Mouse (Mus musculus) stomach, embryonic 16.5 days (tissue): ENCODE results near the gene Aqp6. TPM values are rescaled to one million over a fixed set of nuclear protein-coding genes. Genes with fewer than 3 reads are reported as not detected.

Experiments
- ATAC-seq: fragments of 200-750 bp; cut with Nextera tagmentation; 2 replicates; pipeline ENCODE4 v1.8.0; 2017; ENCODE audit warnings: moderate number of reproducible peaks, moderate TSS enrichment; ENCODE audit not compliant: insufficient read depth, low FRiP score
- H3K27ac ChIP-seq: fragments of 300-500 bp; sonication (generic); 2 replicates; pipeline ENCODE4 v1.5.1; 2014; ENCODE audit warnings: low read length
- H3K27me3 ChIP-seq: fragments of 300-500 bp; sonication (generic); 2 replicates; pipeline ENCODE4 v1.6.1; 2014; ENCODE audit warnings: low read length, control low read depth, mixed read lengths; ENCODE audit not compliant: control insufficient read depth, insufficient read depth
- H3K36me3 ChIP-seq: fragments of 300-500 bp; sonication (generic); 2 replicates; pipeline ENCODE4 v1.6.1; 2014; ENCODE audit warnings: low read length; ENCODE audit not compliant: control insufficient read depth, insufficient read depth
- H3K4me1 ChIP-seq: fragments of 300-500 bp; sonication (generic); 2 replicates; pipeline ENCODE4 v1.6.1; 2014; ENCODE audit warnings: low read length, control low read depth, mixed read lengths; ENCODE audit not compliant: control insufficient read depth, insufficient read depth
- H3K4me2 ChIP-seq: fragments of 300-500 bp; sonication (generic); 2 replicates; pipeline ENCODE4 v1.6.1; 2014; ENCODE audit warnings: low read depth, low read length, mixed read lengths
- H3K4me3 ChIP-seq: fragments of 300-500 bp; sonication (generic); replicated peaks from 2 replicates; pipeline ENCODE4 v1.5.1; 2014; ENCODE audit warnings: mild to moderate bottlenecking, low read length
- H3K9ac ChIP-seq: fragments of 300-500 bp; sonication (generic); 2 replicates; pipeline ENCODE4 v1.6.1; 2014; ENCODE audit warnings: low read length
- H3K9me3 ChIP-seq: fragments of 300-500 bp; sonication (generic); replicated peaks from 2 replicates; pipeline ENCODE4 v1.6.1; 2016; ENCODE audit warnings: low read length, control low read depth; ENCODE audit not compliant: control insufficient read depth
- WGBS: fragments of 180-500 bp; shearing (Covaris S2); extraction: QIAGEN DNeasy Blood & Tissue Kit; methylation state at CpG from one replicate; pipeline ENCODE4 v1.1.7; 2014; 5-methylcytosine and 5-hydroxymethylcytosine counted together
- polyA plus RNA-seq: library from polyadenylated mRNA; unstranded; fragments of >200 nt; fragmentation: Nextera tagmentation; extraction: Ambion mirVana; gene quantifications from 2 replicates; pipeline ENCODE4 v1.2.1, GENCODE M21; 2015

The Aqp6 gene
- not detected in 2 replicates for polyA plus RNA-seq

GRCm38 (mm10) chr15:99600986-99601822 is at the start of gene Aqp6:
Gene Aqp6, plus strand, starts transcription at chr15:99601400.
- WGBS: 68% methylated on average over 22 of the region's 22 CpGs
- no peak within 1 kb of the TSS for H3K4me2 ChIP-seq
- no peak for ATAC-seq

GRCm38 (mm10) chr15:99553767-99554166 is 47.4 kb upstream of the Aqp6 start:
- Histone ChIP-seq H3K9ac (no peak overlapping the region), H3K4me1 (no peaks in the 10 kb centered on the region; the same call in 1 of the 2 replicates), H3K9me3 (no peaks in the 10 kb centered on the region), H3K27me3 (no peaks in the 10 kb centered on the region), H3K36me3 (no peaks in the 10 kb centered on the region), H3K27ac (no peak overlapping the region), H3K4me3 (no peak overlapping the region), H3K4me2 (no peak overlapping the region)
- ATAC-seq: no peak
- 32% methylated on average over 6 of the region's 6 CpGs for WGBS

More at GRCm38 (mm10) chr15:99600986-99601822, at the start of gene Aqp6:
- Histone ChIP-seq H3K4me3 (no peak within 1 kb of the TSS), H3K36me3 (no peaks in the 10 kb centered on the region), H3K27ac (no peak within 1 kb of the TSS), H3K9ac (no peak within 1 kb of the TSS), H3K27me3 (peaks cover 19% of the 10 kb centered on the region), H3K9me3 (no peaks in the 10 kb centered on the region), H3K4me1 (peaks cover 2% of the 10 kb centered on the region)

- no peaks in the 10 kb centered on the region for H3K36me3 ChIP-seq
- H3K9me3 ChIP-seq: no peaks in the 10 kb centered on the region
- no peaks in the 10 kb centered on the region for H3K4me1 ChIP-seq
- H3K27ac ChIP-seq: no peak overlapping the region
- no peak overlapping the region for H3K4me2 ChIP-seq
- H3K27me3 ChIP-seq: no peaks in the 10 kb centered on the region
- ATAC-seq: no peak
- H3K4me3 ChIP-seq: no peak overlapping the region
- WGBS: 96% methylated on average over 1 of the region's 1 CpGs
- H3K9ac ChIP-seq: no peak overlapping the region
Measured at GRCm38 (mm10) chr15:99558947-99559346, 42.3 kb upstream of the Aqp6 start.

- Histone ChIP-seq H3K27ac (no peak overlapping the region), H3K9ac (no peak overlapping the region), H3K4me3 (no peak overlapping the region), H3K9me3 (no peaks in the 10 kb centered on the region), H3K36me3 (no peaks in the 10 kb centered on the region), H3K4me1 (no peaks in the 10 kb centered on the region), H3K27me3 (no peaks in the 10 kb centered on the region), H3K4me2 (no peak overlapping the region)
- WGBS: 66% methylated on average over 10 of the region's 10 CpGs
- ATAC-seq: no peak
Measured at GRCm38 (mm10) chr15:99560246-99560645, 41.0 kb upstream of the Aqp6 start.

DNA sequence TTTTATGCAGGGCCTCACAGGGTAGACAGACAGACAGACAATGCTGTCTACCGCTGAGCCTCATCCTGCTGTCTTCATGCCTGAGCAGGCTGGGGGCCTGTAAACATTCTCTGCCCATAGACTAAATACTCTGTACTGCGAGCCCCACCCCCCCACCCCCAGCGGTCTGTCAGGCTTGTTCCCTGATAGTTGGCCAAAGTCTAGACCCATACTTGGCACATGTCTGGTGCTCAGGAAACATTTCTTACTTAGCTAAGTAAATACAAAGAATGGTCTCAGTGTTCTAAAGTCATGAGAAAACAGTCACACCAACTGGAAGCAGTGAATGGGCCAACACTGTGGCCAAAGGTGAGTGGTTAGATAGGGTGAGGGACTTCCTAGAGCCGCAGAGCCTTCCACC is 33.8 kb upstream of the Aqp6 start:
- no peak for ATAC-seq
- H3K4me3 ChIP-seq: no peak overlapping the region
- H3K9ac ChIP-seq: no peak overlapping the region

DNA sequence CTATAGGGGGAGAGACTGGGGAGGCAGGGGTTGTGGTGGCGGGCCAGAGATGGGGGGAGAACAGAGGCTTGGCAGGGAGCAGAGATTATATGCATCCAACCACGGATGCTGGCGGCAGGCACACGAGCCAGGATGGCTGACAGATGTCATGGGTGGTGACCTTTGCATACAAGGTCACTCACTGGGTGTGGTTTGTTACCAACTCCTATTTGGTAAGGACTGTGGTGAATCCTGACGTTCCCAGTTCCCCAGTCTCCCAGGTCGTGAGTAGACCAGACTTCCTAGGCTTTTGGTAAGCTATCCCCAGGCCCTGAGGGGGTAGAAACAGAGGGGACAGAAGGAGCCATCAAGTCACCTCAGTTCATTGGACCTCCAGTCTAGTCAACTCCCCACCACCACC is 32.5 kb upstream of the Aqp6 start:
- Histone ChIP-seq H3K27me3 (no peaks in the 10 kb centered on the region), H3K9ac (no peak overlapping the region), H3K4me2 (no peak overlapping the region), H3K4me1 (no peaks in the 10 kb centered on the region), H3K27ac (no peak overlapping the region), H3K36me3 (no peaks in the 10 kb centered on the region), H3K9me3 (no peaks in the 10 kb centered on the region), H3K4me3 (no peak overlapping the region)
- 58% methylated on average over 6 of the region's 6 CpGs for WGBS
- ATAC-seq: no peak

More for the DNA sequence above, 33.8 kb upstream of the Aqp6 start:
- Histone ChIP-seq H3K4me2 (no peak overlapping the region), H3K27me3 (no peaks in the 10 kb centered on the region), H3K4me1 (no peaks in the 10 kb centered on the region), H3K27ac (no peak overlapping the region), H3K9me3 (no peaks in the 10 kb centered on the region), H3K36me3 (no peaks in the 10 kb centered on the region)
- 72% methylated on average over 4 of the region's 4 CpGs for WGBS

GRCm38 (mm10) chr15:99569123-99569522 is 32.1 kb upstream of the Aqp6 start:
- 74% methylated on average over 10 of the region's 10 CpGs for WGBS
- Histone ChIP-seq H3K9ac (no peak overlapping the region), H3K36me3 (no peaks in the 10 kb centered on the region), H3K4me2 (no peak overlapping the region), H3K4me1 (no peaks in the 10 kb centered on the region), H3K27me3 (no peaks in the 10 kb centered on the region), H3K27ac (no peak overlapping the region), H3K9me3 (no peaks in the 10 kb centered on the region), H3K4me3 (no peak overlapping the region)
- ATAC-seq: no peak

GRCm38 (mm10) chr15:99578802-99579485 is 22.3 kb upstream of the Aqp6 start, which contains the start of gene Aqp2:
Gene Aqp2, plus strand, starts transcription at chr15:99579055.
- H3K27me3 ChIP-seq: peaks cover 37% of the 10 kb centered on the region
- H3K4me2 ChIP-seq: no peak within 1 kb of the TSS
- WGBS: 81% methylated on average over 26 of the region's 26 CpGs
- no peak within 1 kb of the TSS for H3K4me3 ChIP-seq
- no peak for ATAC-seq
- 0 out of 2 replicates have a peak, but pooled peaks cover 4% of the 10 kb centered on the region for H3K4me1 ChIP-seq
- no peak within 1 kb of the TSS for H3K27ac ChIP-seq
- no peak within 1 kb of the TSS for H3K9ac ChIP-seq
- H3K36me3 ChIP-seq: no peaks in the 10 kb centered on the region
- H3K9me3 ChIP-seq: no peaks in the 10 kb centered on the region
